Mouse (Mus musculus): ENCODE results near the gene Morn3.

DNA sequence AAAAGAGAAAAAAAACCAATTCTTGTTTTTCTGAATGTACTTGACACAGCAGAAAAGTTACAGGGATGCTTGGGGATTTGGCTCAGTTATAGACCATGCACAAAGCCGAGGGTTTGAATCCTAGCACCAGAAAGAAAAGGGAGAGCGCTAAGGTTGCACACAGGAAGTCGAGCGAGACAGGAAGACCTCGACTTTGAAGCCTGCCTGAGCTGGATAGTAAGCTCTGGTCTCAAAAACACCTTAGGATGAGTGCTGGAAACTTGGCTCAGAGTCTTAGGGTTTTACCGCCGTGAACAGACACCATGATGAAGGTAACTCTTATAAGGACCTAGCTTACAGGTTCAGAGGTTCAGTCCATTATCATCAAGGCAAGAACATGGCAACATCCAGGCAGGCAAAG is 25.4 kb downstream of the Morn3 start:
- TF ChIP-seq ETS1 (conservative IDR thresholded peaks at IDR 0.05; ENCODE audit: low read depth, low read length) (no peak), CTCF (conservative IDR thresholded peaks at IDR 0.05 in 1 of 2, IDR thresholded peaks at IDR 0.05 in 1 of 2; ENCODE audit: low read depth in 2 of 2, low read length in 2 of 2) (no peak), MAX (IDR thresholded peaks at IDR 0.05; ENCODE audit: low read length) (no peak), TCF12 (IDR thresholded peaks at IDR 0.05; ENCODE audit: low read depth, low read length) (no peak), POLR2A (IDR thresholded peaks at IDR 0.05; ENCODE audit: low read depth, low read length) (no peak), KAT2A (IDR thresholded peaks at IDR 0.05; ENCODE audit: insufficient replicate concordance, low read length) (no peak)
